Mouse (Mus musculus): ENCODE data around the gene Hist3h2a. TPM values are rescaled to one million over a fixed set of nuclear protein-coding genes. Genes with fewer than 3 reads are reported as not detected.

The Hist3h2a gene
- total RNA-seq (2022), result 10 to 100 TPM; 54.1 to 63.0 (median 57.1) TPM

- DNase-seq (ENCODE audit: low spot score in 2 of 2), result peak; percentile 87 to 96
Measured at GRCm38 (mm10) chr11:58954420-58955142, at the start of gene Hist3h2a, which contains the start of gene Trim17. Gene Hist3h2a, plus strand, starts transcription at chr11:58954685. Gene Trim17, plus strand, starts transcription at chr11:58954685.

DNA sequence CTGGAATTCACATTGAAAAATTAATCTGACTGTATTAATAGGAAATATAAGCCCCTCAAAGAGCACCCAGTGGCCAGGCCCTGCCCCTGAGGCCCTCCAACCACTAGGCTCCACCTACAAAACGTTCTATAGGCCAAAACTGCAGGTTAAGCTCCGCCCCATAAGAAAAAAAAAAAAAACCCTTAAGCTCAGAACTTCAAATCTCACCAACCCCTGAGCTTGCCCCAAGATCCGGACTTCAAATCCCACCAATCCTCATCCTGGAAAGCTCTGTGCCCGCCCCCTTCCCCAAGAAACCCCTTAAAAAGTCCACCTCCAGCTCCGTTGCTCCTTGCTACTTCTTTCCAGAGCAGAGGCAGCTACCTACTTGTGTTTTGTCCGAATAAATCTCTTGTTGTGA is 49.6 kb upstream of the Hist3h2a start:
- DNase-seq (ENCODE audit: low spot score in 2 of 2), result no peak

DNA sequence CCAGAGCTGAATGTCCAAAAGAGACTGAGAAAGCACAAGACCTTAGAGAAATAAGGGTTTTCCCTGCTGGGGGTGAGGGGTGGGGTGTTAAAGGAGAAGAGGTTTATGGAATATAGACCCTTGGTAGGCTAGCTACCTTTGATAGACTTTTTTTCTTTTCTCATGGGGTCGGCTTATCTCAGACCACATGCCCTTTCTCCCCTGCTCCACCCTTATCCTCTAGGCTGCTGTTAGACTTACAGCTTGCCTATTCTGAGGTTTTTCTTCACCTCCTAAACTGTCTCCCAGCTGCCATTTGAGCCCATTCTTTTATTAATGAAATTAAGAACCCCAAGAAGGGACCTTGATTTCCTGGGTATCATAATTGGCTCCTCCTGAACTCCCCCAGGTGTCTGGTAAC is 40.7 kb upstream of the Hist3h2a start:
- DNase-seq (ENCODE audit: low spot score in 2 of 2), result no peak

DNA sequence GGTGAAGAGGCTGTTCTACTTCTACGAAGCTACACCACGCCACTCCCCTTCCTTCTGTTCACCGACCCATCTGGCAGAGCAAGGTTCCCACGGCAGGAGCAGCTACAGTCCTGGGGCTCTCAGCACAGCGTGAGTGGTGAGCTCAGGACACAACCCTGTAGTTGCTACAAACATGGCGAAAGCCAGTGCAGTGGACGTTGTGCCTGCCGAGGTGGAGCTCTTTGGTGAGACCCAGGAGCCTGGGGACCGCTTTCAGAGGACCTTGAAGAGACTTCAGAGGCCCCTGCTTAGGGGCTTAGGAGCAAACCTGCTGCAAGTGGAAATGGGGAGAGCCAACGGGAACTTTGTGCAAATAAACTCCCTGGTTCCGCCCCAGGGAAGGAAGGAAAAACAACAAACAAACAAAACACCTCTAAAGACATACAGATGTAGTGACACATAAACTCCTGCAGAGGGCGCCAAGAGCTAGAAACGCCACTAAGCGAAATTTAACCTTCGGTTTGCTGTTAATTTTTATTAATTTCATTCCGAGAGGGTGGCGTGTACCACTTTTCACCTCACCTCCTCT is 39.9 kb upstream of the Hist3h2a start:
- no peak for DNase-seq (ENCODE audit: low spot score in 2 of 2)

GRCm38 (mm10) chr11:58916879-58917744 is 37.4 kb upstream of the Hist3h2a start:
- no peak for DNase-seq (ENCODE audit: low spot score in 2 of 2)

DNA sequence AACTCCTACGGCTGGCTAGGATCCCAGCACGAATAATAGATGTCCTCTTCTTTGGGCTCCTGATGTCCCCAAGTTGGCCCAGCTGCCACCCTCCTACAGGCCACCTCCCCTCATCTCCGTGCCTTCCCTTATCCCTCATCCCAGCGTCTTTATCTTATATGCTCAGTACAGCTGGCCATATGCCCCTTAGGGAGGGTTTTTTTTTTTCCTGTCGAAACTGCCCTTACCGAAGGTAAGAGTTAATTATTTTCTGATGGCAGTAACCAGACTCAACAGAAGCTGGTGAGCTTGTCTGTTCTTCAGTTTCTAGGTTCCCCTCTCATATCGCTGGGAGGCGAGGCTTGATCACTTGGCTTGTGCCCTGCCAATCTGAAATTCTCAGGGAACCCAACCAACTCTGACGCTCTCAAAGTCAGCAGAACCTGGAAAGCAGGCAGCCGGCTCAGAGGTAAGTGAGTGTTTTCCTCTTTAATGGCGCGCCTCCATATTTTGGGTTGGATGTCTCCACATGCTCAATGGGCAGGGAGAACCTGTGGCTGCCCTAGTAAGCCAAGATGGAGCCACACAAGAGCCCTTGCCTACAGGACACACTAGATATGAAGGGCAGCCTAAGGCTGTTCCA is 36.6 kb upstream of the Hist3h2a start, which contains the start of gene Btnl10:
Btnl10 (plus strand) TSS at position 164 of the 622 bp plus-strand sequence.
- no peak for DNase-seq (ENCODE audit: low spot score in 2 of 2)

DNA sequence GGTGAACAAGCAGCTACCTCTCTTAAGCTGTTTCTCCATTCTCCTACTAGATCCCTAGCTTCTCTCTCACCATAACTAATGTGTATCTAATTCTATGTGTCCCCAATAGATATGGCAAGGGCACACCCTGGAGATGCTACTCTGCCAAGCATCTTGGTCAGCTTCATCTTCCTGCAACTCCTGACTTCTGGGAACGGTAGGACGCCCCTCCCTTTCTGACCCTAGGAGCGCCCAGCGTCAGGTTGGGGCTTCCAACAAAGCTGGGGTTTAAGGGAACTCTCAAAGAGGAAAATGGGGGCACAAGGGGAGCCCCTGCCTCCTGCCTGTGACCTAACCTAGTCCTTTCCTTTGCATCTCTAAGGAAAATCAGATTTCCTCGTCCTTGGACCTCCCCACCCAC is 35.7 kb upstream of the Hist3h2a start:
- no peak for DNase-seq (ENCODE audit: low spot score in 2 of 2)

GRCm38 (mm10) chr11:58922420-58922819 is 32.1 kb upstream of the Hist3h2a start:
- DNase-seq (ENCODE audit: low spot score in 2 of 2), result no peak

GRCm38 (mm10) chr11:58926651-58927050 is 27.8 kb upstream of the Hist3h2a start:
- DNase-seq (ENCODE audit: low spot score in 2 of 2), result no peak

GRCm38 (mm10) chr11:58927053-58927452 is 27.4 kb upstream of the Hist3h2a start:
- no peak for DNase-seq (ENCODE audit: low spot score in 2 of 2)

DNA sequence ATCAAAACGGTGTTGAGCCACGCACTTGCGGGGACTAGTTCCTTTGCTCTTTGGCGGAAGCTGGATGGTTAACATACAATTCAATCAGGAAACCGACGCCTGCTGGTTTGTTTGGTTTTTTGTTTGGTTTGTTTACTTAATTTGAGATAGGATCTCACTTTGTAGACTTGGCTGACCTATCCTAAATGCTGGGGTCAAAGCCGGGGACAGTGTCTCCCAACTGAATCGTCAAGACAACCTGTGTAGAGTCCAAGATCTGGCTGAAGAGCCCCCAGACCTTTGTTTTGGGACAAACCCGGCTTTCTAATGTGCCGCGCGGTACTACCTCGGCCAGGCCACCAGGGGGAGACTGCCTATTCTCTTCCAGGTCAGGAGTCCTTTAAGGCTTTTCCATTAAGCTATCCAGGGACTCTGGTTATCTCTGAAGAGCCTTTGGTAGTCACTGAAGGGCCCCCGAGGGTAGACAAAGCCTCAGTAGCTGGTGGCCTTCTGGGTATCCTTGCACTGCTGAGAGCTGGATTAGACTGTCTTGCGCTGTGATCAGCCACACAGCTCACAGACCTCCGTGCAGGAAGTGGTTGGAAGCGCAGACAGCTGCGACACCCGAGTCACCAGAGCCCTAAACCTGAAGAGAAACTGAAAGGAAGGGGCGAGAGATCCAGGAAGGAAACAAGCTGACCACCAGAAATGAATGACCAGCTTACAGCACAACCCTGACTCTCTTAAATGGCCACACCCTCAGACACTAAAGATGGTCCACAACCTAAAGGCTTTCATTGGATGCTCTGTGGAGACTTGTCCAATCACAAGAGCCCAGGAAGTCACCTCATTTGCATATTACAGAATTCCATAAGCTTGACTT is 26.5 kb upstream of the Hist3h2a start:
- no peak for DNase-seq (ENCODE audit: low spot score in 2 of 2)

- DNase-seq (ENCODE audit: low spot score in 2 of 2), result no peak
Measured at GRCm38 (mm10) chr11:58929055-58929454, 25.4 kb upstream of the Hist3h2a start.

DNA sequence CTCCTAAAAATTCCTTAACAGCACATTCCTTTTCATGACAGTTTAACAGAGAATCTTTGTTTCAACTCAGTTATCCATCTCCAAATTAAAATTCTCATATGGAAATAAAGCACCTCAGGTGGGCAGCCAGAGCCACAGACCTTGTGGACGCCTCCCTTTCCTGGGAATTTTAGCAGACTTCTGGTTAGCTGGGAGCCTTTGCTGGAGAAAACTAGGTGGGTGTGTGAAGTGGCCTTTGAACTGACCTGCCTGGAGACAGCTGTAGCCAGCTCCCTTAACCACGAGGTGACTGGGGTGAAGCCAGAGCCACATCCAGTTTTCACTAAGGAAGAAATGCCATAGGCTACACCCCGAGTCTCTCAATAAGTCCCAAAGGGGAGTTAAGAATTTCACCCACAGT is 24.8 kb upstream of the Hist3h2a start:
- no peak for DNase-seq (ENCODE audit: low spot score in 2 of 2)

DNA sequence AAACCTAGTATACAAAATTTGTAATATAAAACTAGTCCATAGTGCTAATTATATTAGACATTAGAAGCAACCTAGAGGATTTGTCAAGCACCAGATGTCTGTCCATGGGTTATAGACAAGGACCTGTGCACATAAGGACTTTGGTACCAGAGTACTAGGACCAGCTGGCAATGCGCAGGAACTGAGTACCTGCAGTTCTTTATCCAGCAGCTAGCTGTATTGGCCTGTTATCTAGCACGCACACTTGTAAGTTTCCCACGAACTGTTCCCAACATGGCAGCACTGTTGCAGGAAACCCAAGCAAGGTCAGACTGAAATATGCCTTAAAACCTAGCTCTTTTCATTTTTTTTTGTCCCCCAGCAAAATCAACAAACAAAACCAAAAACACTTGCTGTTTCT is 24.2 kb upstream of the Hist3h2a start:
- DNase-seq (ENCODE audit: low spot score in 2 of 2), result no peak

DNA sequence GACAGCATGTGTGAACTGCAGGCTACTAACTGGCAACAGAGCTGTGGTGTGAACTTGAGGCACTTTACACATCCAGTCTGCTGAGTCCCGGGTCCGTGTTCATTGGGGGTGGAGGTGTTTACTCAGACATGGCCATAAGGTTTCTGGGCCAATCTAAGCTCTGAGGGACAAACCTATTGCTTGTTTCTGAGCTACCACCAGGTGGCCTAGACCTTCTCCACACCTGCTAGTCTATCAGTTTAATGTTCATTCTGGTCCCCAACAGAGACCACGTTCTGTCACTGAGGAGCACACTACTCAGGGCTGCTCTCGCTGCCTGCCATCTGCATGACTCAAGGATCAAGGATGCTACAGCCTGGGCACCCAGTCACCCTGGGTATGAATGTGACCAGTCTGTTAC is 22.9 kb upstream of the Hist3h2a start:
- DNase-seq (ENCODE audit: low spot score in 2 of 2), result no peak

GRCm38 (mm10) chr11:58937909-58938308 is 16.6 kb upstream of the Hist3h2a start:
- DNase-seq (ENCODE audit: low spot score in 2 of 2), result no peak

GRCm38 (mm10) chr11:58938322-58939087 is 16.0 kb upstream of the Hist3h2a start, which contains the start of gene Rnf187:
Gene Rnf187, minus strand, starts transcription at chr11:58938916.
- DNase-seq (ENCODE audit: low spot score in 2 of 2), result peak; percentile 82 to 93

DNA sequence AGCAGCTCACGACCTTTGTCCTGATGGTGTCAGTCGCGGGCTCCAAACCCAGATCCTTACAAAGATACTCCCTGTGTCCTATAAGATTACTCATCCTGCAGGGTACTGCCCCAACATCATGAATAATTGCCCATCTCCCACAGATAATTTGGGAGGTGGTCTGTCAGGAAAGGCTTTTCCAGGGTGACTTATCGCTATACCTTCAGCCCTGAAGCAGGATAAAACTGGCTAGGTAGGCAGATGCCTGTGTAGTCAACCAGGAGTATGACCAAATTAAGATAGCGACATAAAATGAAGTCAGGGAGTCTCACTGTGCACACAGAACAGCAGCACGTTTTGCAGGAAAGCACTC is 15.4 kb upstream of the Hist3h2a start:
- no peak for DNase-seq (ENCODE audit: low spot score in 2 of 2)

- no peak for DNase-seq (ENCODE audit: low spot score in 2 of 2)
Measured at GRCm38 (mm10) chr11:58944136-58944535, 10.3 kb upstream of the Hist3h2a start.

GRCm38 (mm10) chr11:58947306-58947705 is 7.2 kb upstream of the Hist3h2a start:
- no peak for DNase-seq (ENCODE audit: low spot score in 2 of 2)
